Mouse (Mus musculus) adrenal gland, adult (tissue): ENCODE data around the gene Urb1.
"Not testable (repeated sequence)": the region's sequence is repeated elsewhere in the genome, so short reads cannot be mapped to it uniquely, and the experiment has no call there.

Experiments used
- DNase-seq, 2 experiments: peaks; one replicate each; pipeline ENCODE4 v3.0.0; 2022 to 2023; ENCODE audit warnings: low spot score in 1 of 2; ENCODE audit not compliant: inconsistent age in 2 of 2

Gene Urb1

GRCm38 (mm10) chr16:90823986-90824385 is 13.8 kb upstream of the Urb1 start:
- DNase-seq: not testable (repeated sequence)

- no peak for DNase-seq
These were observed 12.8 kb upstream of the Urb1 start for GRCm38 (mm10) chr16:90822981-90823380.

GRCm38 (mm10) chr16:90822284-90822935 is 12.2 kb upstream of the Urb1 start:
- no peak for DNase-seq

- DNase-seq: no peak
These were observed 11.0 kb upstream of the Urb1 start for GRCm38 (mm10) chr16:90821046-90821697.

- DNase-seq: no peak
These were observed 10.1 kb upstream of the Urb1 start for GRCm38 (mm10) chr16:90820326-90820725.

- peak in 1 of 2 experiments; percentile 65 for DNase-seq
These were observed 1.9 kb upstream of the Urb1 start for GRCm38 (mm10) chr16:90812086-90812485.

- peak in 1 of 2 experiments; percentile 23 for DNase-seq
These were observed 573 bp upstream of the Urb1 start for GRCm38 (mm10) chr16:90810716-90811256.

- no peak for DNase-seq
These were observed 5.7 kb downstream of the Urb1 start for GRCm38 (mm10) chr16:90804466-90804865.

GRCm38 (mm10) chr16:90801928-90802327 is 8.3 kb downstream of the Urb1 start:
- DNase-seq: peak; percentile 44 to 74

- no peak for DNase-seq
These were observed 9.0 kb downstream of the Urb1 start for GRCm38 (mm10) chr16:90801251-90801650.

GRCm38 (mm10) chr16:90799840-90800239 is 10.4 kb downstream of the Urb1 start:
- no peak for DNase-seq

GRCm38 (mm10) chr16:90798848-90799247 is 11.4 kb downstream of the Urb1 start:
- no peak for DNase-seq

GRCm38 (mm10) chr16:90798446-90798845 is 11.8 kb downstream of the Urb1 start:
- DNase-seq: no peak

- no peak for DNase-seq
These were observed 15.5 kb downstream of the Urb1 start for GRCm38 (mm10) chr16:90794708-90795107.

- DNase-seq: peak in 1 of 2 experiments; percentile 69
These were observed 17.7 kb downstream of the Urb1 start for GRCm38 (mm10) chr16:90792500-90792899.

GRCm38 (mm10) chr16:90792066-90792465 is 18.1 kb downstream of the Urb1 start:
- DNase-seq: no peak

- DNase-seq: no peak
These were observed 19.3 kb downstream of the Urb1 start for GRCm38 (mm10) chr16:90790946-90791345.

- no peak for DNase-seq
These were observed 21.6 kb downstream of the Urb1 start for GRCm38 (mm10) chr16:90788580-90788979.

- DNase-seq: no peak
These were observed 25.0 kb downstream of the Urb1 start for GRCm38 (mm10) chr16:90785257-90785656.

GRCm38 (mm10) chr16:90783302-90783701 is 26.9 kb downstream of the Urb1 start:
- no peak for DNase-seq

GRCm38 (mm10) chr16:90779783-90780182 is 30.4 kb downstream of the Urb1 start:
- DNase-seq: no peak

- DNase-seq: no peak
These were observed 34.2 kb downstream of the Urb1 start for GRCm38 (mm10) chr16:90775946-90776520.
